Mouse (Mus musculus) liver, embryonic 15.5 days (tissue): ENCODE results near the gene Pla2g3. TPM values are rescaled to one million over a fixed set of nuclear protein-coding genes. Genes with fewer than 3 reads are reported as not detected.

Source experiments
- ATAC-seq: fragments of 200-750 bp; cut with Nextera tagmentation; 2 replicates; pipeline ENCODE4 v1.8.0; 2017; ENCODE audit warnings: moderate number of reproducible peaks, mild to moderate bottlenecking, moderate library complexity; ENCODE audit not compliant: insufficient read depth
- H3K27ac ChIP-seq: fragments of 300-500 bp; sonication (generic); replicated peaks from 2 replicates; pipeline ENCODE4 v1.5.1; 2015; ENCODE audit warnings: mild to moderate bottlenecking, inconsistent platforms
- H3K27me3 ChIP-seq: fragments of 300-500 bp; sonication (generic); 2 replicates; pipeline ENCODE4 v1.6.1; 2015; ENCODE audit warnings: mild to moderate bottlenecking, inconsistent platforms
- H3K36me3 ChIP-seq: fragments of 300-500 bp; sonication (generic); replicated peaks from 2 replicates; pipeline ENCODE4 v1.6.1; 2015; ENCODE audit warnings: moderate library complexity, mild to moderate bottlenecking, inconsistent platforms
- H3K4me1 ChIP-seq: fragments of 300-500 bp; sonication (generic); replicated peaks from 2 replicates; pipeline ENCODE4 v1.6.1; 2015; ENCODE audit warnings: inconsistent platforms
- H3K4me2 ChIP-seq: fragments of 300-500 bp; sonication (generic); 2 replicates; pipeline ENCODE4 v1.6.1; 2015; ENCODE audit warnings: moderate library complexity, mild to moderate bottlenecking, inconsistent platforms
- H3K4me3 ChIP-seq: fragments of 300-500 bp; sonication (generic); replicated peaks from 2 replicates; pipeline ENCODE4 v1.5.1; 2015; ENCODE audit warnings: mild to moderate bottlenecking, inconsistent platforms
- H3K9ac ChIP-seq: fragments of 300-500 bp; sonication (generic); 2 replicates; pipeline ENCODE4 v1.6.1; 2015; ENCODE audit warnings: moderate library complexity, mild to moderate bottlenecking, inconsistent platforms
- H3K9me3 ChIP-seq: fragments of 300-500 bp; sonication (generic); replicated peaks from 2 replicates; pipeline ENCODE4 v1.6.1; 2016; ENCODE audit warnings: inconsistent platforms
- WGBS: fragments of 180-500 bp; shearing (Covaris S2); methylation state at CpG from one replicate; pipeline ENCODE4 v1.1.7; 2015; ENCODE audit warnings: mixed read lengths; ENCODE audit not compliant: insufficient replicate concordance; 5-methylcytosine and 5-hydroxymethylcytosine counted together
- polyA plus RNA-seq: library from polyadenylated mRNA; unstranded; fragments of >200 nt; fragmentation: Nextera tagmentation; extraction: Ambion mirVana; gene quantifications from 2 replicates; pipeline ENCODE4 v1.2.1, GENCODE M21; 2015

Pla2g3 gene
- polyA plus RNA-seq: 0.06 and 0.07 TPM in 2 replicates

DNA sequence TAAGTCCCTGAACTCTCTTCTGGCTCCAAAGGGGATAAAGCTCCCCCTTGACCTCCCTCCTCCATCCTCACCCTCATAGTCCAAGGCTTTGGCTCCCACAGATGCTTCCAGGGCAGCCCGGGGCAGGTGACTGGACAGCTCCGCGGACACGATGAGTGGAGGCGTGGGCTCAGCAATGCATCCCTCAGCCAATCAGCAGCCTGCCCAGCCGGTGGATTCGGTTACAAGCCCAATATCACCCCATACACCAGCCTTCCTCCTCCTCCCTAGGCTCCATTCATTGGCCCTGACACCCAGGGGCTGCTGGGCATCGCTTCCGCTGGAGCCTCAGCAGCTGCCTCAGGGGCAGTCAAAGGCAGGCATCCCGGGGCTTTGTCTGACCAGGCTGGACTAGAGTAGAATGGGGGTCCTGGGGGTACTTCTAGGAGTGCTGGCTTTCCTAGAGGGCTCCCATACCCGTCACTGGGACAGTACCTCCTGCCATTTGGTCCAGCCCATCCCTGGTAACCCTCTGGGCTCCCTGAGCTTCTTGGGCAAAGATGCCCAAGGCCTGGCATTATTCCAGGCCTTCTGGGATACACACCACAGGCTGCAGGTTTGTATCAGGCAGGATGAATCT lies at the start of gene Pla2g3:
Gene Pla2g3, plus strand, starts transcription at position 333 of the 619 bp plus-strand sequence.
- H3K4me1 ChIP-seq: peaks cover 3% of the 10 kb centered on the region; the same call in 1 of the 2 replicates
- no peaks in the 10 kb centered on the region for H3K27me3 ChIP-seq
- no peak within 1 kb of the TSS for H3K27ac ChIP-seq
- H3K4me2 ChIP-seq: no peak within 1 kb of the TSS
- H3K4me3 ChIP-seq: no peak within 1 kb of the TSS
- H3K36me3 ChIP-seq: no peaks in the 10 kb centered on the region
- no peaks in the 10 kb centered on the region for H3K9me3 ChIP-seq
- WGBS: 47% methylated on average over 11 of the region's 11 CpGs
- H3K9ac ChIP-seq: no peak within 1 kb of the TSS
- no peak for ATAC-seq

DNA sequence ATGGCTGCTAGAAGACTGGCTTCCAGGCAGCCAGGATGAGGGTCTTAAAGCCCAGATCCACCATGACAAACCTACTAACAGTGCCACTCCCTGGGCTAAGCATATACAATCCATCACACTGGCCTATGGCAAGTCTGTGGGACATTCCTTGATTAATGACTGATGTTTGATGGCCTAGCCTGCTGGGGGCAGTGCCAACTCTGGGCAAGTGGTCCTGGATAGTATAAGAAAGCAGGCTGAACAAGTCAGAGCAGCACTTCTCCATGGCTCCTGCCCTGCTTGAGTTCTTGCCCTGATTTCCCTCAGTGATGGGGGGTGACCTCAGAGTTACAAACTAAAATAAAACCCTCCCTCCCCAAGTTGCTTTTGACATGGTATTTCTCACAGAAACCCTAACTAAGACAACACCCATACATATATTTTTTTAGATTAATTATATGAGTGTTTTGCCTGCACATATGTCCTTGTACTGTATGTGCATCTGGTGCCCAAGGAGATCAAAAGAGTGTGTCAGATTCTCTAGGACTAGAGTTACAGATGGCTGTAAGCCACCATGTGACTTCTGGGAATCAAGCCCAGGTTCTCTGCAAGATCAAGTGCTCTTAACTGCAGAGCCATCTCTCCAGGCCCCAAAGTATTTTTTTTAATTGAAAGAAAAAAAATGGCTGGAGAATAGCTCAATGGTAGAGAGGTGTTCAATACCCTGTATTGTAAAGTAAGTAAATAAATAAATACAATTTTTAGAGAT lies 46.2 kb upstream of the Pla2g3 start:
- ATAC-seq: no peak

DNA sequence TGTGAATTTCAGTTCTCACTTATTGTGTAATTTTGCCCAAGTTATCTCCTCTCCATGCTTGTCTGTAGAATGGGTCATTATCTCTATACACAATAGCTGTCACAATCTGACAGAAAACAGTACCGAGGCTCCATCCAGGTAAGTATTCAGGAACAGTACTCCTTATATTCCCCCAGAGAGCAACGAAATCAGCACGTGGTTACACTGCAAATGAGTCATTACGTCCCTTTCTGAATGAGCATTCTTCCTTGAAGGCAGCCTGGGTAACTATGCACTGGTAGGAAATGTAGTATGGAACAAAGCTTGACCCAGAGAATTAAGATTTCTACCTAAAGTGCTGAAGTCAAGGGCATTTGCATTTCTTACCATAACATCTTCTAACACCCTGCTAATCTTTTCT lies 45.4 kb upstream of the Pla2g3 start:
- H3K4me1 ChIP-seq: no peaks in the 10 kb centered on the region
- no peak overlapping the region for H3K4me2 ChIP-seq
- no peaks in the 10 kb centered on the region for H3K36me3 ChIP-seq
- H3K27me3 ChIP-seq: no peaks in the 10 kb centered on the region
- no peak overlapping the region for H3K9ac ChIP-seq
- no peak for ATAC-seq
- no peak overlapping the region for H3K27ac ChIP-seq
- no peaks in the 10 kb centered on the region for H3K9me3 ChIP-seq
- H3K4me3 ChIP-seq: no peak overlapping the region
- WGBS: 45% methylated on average over 4 of the region's 4 CpGs

More for the DNA sequence above, 46.2 kb upstream of the Pla2g3 start:
- Histone ChIP-seq H3K4me3 (no peak overlapping the region), H3K4me2 (no peak overlapping the region), H3K9ac (no peak overlapping the region), H3K4me1 (no peaks in the 10 kb centered on the region), H3K27me3 (no peaks in the 10 kb centered on the region), H3K9me3 (no peaks in the 10 kb centered on the region), H3K36me3 (no peaks in the 10 kb centered on the region), H3K27ac (no peak overlapping the region)

DNA sequence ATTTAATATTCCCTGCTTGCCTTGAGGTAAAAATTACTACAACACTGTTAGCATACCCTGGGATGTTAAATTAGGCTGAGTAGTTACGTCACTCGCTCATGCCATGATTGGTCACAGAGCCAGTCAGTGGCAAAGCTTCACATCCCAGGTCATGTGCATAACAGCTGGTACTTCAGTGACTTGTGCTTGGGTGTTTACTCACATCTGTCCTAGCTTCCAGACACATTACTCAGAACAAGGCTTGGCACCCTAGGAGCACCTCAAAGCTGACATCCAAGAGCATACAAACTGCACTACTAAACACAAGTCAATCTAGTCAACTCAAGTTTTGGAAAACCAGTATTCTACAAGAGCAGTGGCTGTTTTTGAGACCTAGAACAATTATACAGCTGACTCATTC lies 45.0 kb upstream of the Pla2g3 start:
- Histone ChIP-seq H3K36me3 (no peaks in the 10 kb centered on the region), H3K4me2 (no peak overlapping the region), H3K9ac (no peak overlapping the region), H3K4me3 (no peak overlapping the region), H3K4me1 (no peaks in the 10 kb centered on the region), H3K27me3 (no peaks in the 10 kb centered on the region), H3K9me3 (no peaks in the 10 kb centered on the region), H3K27ac (no peak overlapping the region)
- no peak for ATAC-seq
- WGBS: 71% methylated on average over 2 of the region's 2 CpGs

DNA sequence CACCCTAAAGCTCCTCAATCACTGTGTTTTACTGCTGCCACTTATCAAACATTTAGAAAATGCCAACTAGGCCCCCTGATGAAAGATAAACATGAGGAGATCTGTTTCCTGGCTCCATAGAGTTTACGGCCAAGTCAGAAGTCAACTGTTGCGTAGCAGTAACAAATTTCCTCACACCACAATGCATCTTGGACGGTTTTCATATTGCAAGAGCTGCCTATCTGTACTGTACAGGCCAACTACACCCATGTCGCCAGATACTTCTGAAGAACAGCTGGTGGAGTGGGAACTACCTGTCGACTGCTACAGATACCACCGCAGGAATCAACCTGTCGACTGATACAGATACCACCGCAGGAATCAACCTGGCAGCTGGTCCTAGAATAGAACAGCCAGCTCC lies 43.2 kb upstream of the Pla2g3 start:
- no peak for ATAC-seq
- Histone ChIP-seq H3K4me3 (no peak overlapping the region), H3K27me3 (no peaks in the 10 kb centered on the region), H3K27ac (no peak overlapping the region), H3K4me1 (no peaks in the 10 kb centered on the region), H3K9ac (no peak overlapping the region), H3K9me3 (no peaks in the 10 kb centered on the region), H3K4me2 (no peak overlapping the region), H3K36me3 (no peaks in the 10 kb centered on the region)
- 35% methylated on average over 8 of the region's 8 CpGs for WGBS

DNA sequence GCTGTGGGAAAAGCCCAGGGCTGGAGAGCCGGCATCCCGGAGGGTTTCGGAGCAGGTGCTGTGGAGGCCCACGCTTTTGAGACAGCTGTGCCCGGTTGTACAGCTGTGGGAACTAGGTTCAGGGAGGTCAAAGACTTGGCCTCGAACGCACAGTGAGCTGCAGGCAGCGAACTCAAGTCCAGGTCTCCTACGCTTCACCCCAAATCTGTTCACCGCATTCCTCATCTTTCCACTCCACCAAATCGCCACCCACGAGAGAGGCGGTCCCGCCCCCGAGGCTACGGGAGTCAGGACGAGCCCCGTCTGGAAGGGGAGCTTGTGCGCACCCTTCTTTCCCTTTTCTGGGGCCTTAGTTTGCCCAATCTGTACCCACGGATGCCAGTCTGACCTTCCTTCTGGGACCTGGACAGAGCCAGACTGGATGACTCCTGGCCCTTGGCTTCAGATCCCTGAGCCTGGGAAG lies 36.4 kb upstream of the Pla2g3 start:
- Histone ChIP-seq H3K9ac (peak overlapping the region; percentile 66), H3K4me1 (peaks cover 32% of the 10 kb centered on the region), H3K4me2 (peak overlapping the region; percentile 88), H3K9me3 (no peaks in the 10 kb centered on the region), H3K27ac (peak overlapping the region; percentile 80), H3K27me3 (no peaks in the 10 kb centered on the region), H3K4me3 (peak overlapping the region; percentile 71), H3K36me3 (0 out of 2 replicates have a peak, but pooled peaks cover 11% of the 10 kb centered on the region)
- WGBS: under 1% methylated on average over 20 of the region's 20 CpGs
- ATAC-seq: peak; percentile 45

DNA sequence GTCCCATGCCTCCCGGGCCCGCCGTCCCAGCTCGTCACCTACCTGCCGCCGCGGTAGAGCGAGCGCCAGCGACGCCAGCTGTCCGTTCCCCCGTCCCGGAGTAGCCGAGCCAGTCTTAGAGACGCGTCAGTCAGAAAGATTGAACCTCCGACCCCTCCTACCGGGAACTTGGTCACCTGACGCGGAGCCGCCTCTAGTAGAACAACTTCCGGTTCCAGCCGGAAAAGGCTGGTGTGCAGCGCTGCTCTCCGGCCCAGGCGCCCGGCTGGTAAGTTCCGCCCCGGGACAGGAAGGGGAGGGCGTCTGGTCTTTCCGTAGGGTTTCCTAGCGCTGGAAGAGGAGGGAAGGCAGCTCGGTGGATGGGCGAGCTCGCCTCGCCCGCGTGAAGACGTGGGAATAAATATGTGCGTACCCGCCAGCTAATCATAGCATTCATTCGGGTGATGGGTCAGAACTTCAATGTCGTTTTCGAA lies 35.9 kb upstream of the Pla2g3 start, which contains the start of gene Rnf185:
Gene Rnf185, minus strand, starts transcription at position 197 of the 473 bp plus-strand sequence.
- H3K27me3 ChIP-seq: no peaks in the 10 kb centered on the region
- peak within 1 kb of the TSS; percentile 71 for H3K4me3 ChIP-seq
- H3K9me3 ChIP-seq: no peaks in the 10 kb centered on the region
- peaks cover 32% of the 10 kb centered on the region for H3K4me1 ChIP-seq
- H3K4me2 ChIP-seq: peak within 1 kb of the TSS; percentile 88
- WGBS: 0% methylated on average over 45 of the region's 45 CpGs
- ATAC-seq: peak; percentile 98
- H3K27ac ChIP-seq: peak within 1 kb of the TSS; percentile 80
- peak within 1 kb of the TSS; percentile 66 for H3K9ac ChIP-seq
- H3K36me3 ChIP-seq: 0 out of 2 replicates have a peak, but pooled peaks cover 11% of the 10 kb centered on the region

DNA sequence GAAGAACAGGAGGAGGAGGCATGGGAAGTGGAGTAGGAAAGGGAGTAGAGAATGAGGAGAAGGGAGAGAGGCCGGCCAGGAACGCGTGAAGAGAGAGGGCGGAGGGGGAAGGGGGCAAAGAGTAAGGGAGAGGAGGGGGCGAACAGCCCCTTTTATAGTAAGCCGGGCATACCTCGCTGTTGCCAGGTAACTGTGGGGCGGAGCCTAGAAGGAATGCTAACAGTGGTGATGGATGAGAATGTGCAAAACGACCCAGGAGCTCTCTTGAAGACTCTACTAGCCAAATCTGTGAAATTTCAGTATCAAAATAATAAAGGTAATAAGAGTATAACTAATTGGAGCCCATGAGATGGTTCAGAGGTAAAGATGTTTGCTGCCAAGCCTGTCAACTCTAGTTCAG lies 35.3 kb upstream of the Pla2g3 start:
- H3K4me2 ChIP-seq: peak overlapping the region; percentile 88
- peaks cover 35% of the 10 kb centered on the region for H3K4me1 ChIP-seq
- no peaks in the 10 kb centered on the region for H3K27me3 ChIP-seq
- ATAC-seq: peak; percentile 19
- 0% methylated on average over 9 of the region's 9 CpGs for WGBS
- H3K27ac ChIP-seq: peak overlapping the region; percentile 80
- peak overlapping the region; percentile 71 for H3K4me3 ChIP-seq
- H3K9me3 ChIP-seq: no peaks in the 10 kb centered on the region
- 0 out of 2 replicates have a peak, but pooled peaks cover 11% of the 10 kb centered on the region for H3K36me3 ChIP-seq
- peak overlapping the region; percentile 66 for H3K9ac ChIP-seq

DNA sequence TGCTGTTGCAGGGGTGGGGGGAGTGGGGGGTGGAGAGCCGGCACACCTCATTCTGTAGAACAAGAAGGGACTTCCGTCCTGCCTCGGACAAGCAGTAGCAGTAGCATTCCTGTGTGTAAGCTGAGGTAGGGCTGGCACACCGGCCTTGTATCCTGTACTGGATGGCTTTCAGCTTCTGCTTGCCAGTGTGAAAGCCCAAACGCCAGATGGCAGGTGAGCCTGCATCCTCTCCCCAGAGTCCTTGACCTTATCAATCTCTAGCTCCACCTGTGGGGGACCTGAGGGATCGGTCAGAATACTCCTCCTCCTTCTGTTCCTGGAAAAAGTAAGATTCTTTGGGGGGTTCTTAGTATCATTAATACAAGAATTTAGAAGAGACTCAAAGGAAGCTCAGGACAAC lies 34.6 kb upstream of the Pla2g3 start:
- Histone ChIP-seq H3K4me2 (peak overlapping the region; percentile 88), H3K27ac (no peak overlapping the region), H3K4me3 (peak overlapping the region; percentile 71), H3K4me1 (peaks cover 35% of the 10 kb centered on the region), H3K9ac (peak overlapping the region; percentile 15; the same call in 1 of the 2 replicates), H3K36me3 (0 out of 2 replicates have a peak, but pooled peaks cover 11% of the 10 kb centered on the region), H3K9me3 (no peaks in the 10 kb centered on the region), H3K27me3 (no peaks in the 10 kb centered on the region)
- no peak for ATAC-seq
- 55% methylated on average over 6 of the region's 6 CpGs for WGBS

DNA sequence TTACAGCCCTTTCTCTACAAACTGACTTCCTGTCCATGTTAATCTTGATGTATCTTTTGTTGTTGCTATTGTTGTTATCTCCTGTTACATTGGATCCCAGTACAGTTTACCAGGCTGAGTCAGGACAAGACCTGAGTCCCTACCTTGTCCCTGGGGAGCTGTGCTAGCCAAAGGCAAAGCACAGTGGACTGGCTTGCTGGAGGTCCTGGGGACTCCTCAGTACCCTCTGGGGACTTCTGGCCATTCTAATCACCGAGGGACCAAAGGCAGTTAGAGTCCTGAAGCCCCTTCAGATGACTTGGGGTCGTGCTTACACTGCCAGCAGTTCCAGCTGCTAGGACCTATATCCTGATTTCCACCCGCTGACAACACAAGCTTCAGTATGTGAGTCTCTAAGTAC lies 33.6 kb upstream of the Pla2g3 start:
- H3K27ac ChIP-seq: no peak overlapping the region
- 80% methylated on average over 3 of the region's 3 CpGs for WGBS
- H3K4me3 ChIP-seq: no peak overlapping the region
- H3K27me3 ChIP-seq: no peaks in the 10 kb centered on the region
- H3K4me1 ChIP-seq: peaks cover 35% of the 10 kb centered on the region
- H3K9me3 ChIP-seq: no peaks in the 10 kb centered on the region
- no peak overlapping the region for H3K9ac ChIP-seq
- 0 out of 2 replicates have a peak, but pooled peaks cover 11% of the 10 kb centered on the region for H3K36me3 ChIP-seq
- no peak overlapping the region for H3K4me2 ChIP-seq
- no peak for ATAC-seq

DNA sequence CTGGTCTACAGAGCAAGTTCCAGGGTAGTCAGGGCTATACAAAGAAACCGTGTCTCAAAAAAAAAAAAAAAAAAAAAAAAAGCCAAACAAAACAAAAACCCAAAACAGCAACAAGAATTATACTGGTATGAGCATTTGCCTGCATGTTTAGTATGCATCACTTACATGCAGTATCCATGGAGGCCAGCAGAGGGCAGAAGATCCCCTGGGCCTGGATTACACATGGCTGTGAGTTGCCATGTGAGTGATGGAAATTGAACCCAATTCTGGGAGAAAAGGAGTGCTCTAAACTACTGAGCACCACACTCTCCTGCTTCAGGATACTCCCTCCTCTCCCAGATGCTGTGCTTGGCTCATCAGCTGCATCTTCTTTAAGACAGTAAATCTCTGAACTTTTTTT lies 31.7 kb upstream of the Pla2g3 start:
- Histone ChIP-seq H3K4me1 (peaks cover 23% of the 10 kb centered on the region), H3K36me3 (0 out of 2 replicates have a peak, but pooled peaks cover 11% of the 10 kb centered on the region), H3K4me2 (no peak overlapping the region), H3K9ac (no peak overlapping the region), H3K9me3 (no peaks in the 10 kb centered on the region), H3K27ac (no peak overlapping the region), H3K4me3 (no peak overlapping the region), H3K27me3 (no peaks in the 10 kb centered on the region)
- ATAC-seq: no peak
- 15% methylated on average over 1 of the region's 1 CpGs for WGBS
